Mouse (Mus musculus): ENCODE results near the gene Chchd10. TPM values are rescaled to one million over a fixed set of nuclear protein-coding genes. Genes with fewer than 3 reads are reported as not detected.

Chchd10 gene
- total and polyA plus RNA-seq, 2 experiments from 2014 or later: 1,293 to 1,749 TPM

- H3K27me3 ChIP-seq (ENCODE audit: control insufficient read depth, insufficient read depth, low read length): no peaks in the 10 kb centered on the region
- WGBS: 88% methylated on average over 5 of the region's 5 CpGs
- no peak overlapping the region for H3K4me2 ChIP-seq (ENCODE audit: low read depth, low read length)
- TF ChIP-seq EP300 (IDR thresholded peaks at IDR 0.05; ENCODE audit: low read depth) (no peak), CTCF (IDR thresholded peaks at IDR 0.05; ENCODE audit: low read depth) (no peak)
- H3K9me3 ChIP-seq (replicated peaks; ENCODE audit: control insufficient read depth, low read length): no peaks in the 10 kb centered on the region
- ATAC-seq (ENCODE audit: insufficient read depth, low read depth) (no peak), DNase-seq (ENCODE audit: low spot score) (no peak)
- H3K9ac ChIP-seq (replicated peaks; ENCODE audit: low read depth, low read length): no peak overlapping the region
- H3K4me1 ChIP-seq (ENCODE audit: control insufficient read depth, insufficient read depth): no peaks in the 10 kb centered on the region
- no peak overlapping the region for H3K27ac ChIP-seq (ENCODE audit: low read depth)
- no peak overlapping the region for H3K4me3 ChIP-seq (ENCODE audit: low read depth, low read length)
- H3K36me3 ChIP-seq (replicated peaks; ENCODE audit: control insufficient read depth, insufficient read depth, low read length): no peaks in the 10 kb centered on the region
These were observed 45.9 kb downstream of the Chchd10 start for GRCm38 (mm10) chr10:75978835-75979157.

GRCm38 (mm10) chr10:75979432-75979831 lies 46.5 kb downstream of the Chchd10 start:
- Histone ChIP-seq H3K27ac (ENCODE audit: low read depth) (no peak overlapping the region), H3K27me3 (ENCODE audit: control insufficient read depth, insufficient read depth, low read length) (no peaks in the 10 kb centered on the region), H3K4me3 (ENCODE audit: low read depth, low read length) (no peak overlapping the region), H3K4me2 (ENCODE audit: low read depth, low read length) (no peak overlapping the region), H3K36me3 (replicated peaks; ENCODE audit: control insufficient read depth, insufficient read depth, low read length) (no peaks in the 10 kb centered on the region), H3K9me3 (replicated peaks; ENCODE audit: control insufficient read depth, low read length) (no peaks in the 10 kb centered on the region), H3K9ac (replicated peaks; ENCODE audit: low read depth, low read length) (no peak overlapping the region), H3K4me1 (ENCODE audit: control insufficient read depth, insufficient read depth) (no peaks in the 10 kb centered on the region)
- no peak for ATAC-seq (ENCODE audit: insufficient read depth, low read depth)
- no peak for TF ChIP-seq EP300 (IDR thresholded peaks at IDR 0.05; ENCODE audit: low read depth)
- no peak for TF ChIP-seq CTCF (IDR thresholded peaks at IDR 0.05; ENCODE audit: low read depth)
- no peak for DNase-seq (ENCODE audit: low spot score)
- 82% methylated on average over 3 of the region's 3 CpGs for WGBS

Other genes starting within 250 kb of the Chchd10 start
- 44.1 and 194 TPM in 2 replicates for gene Cabin1, start 168.8 kb upstream of the Chchd10 start, total RNA-seq (2014; rRNA removed; ENCODE audit: low replicate concordance)
- gene Cabin1, start 168.8 kb upstream of the Chchd10 start, polyA plus RNA-seq (2015; fragmentation: Nextera tagmentation; extraction: Ambion mirVana): 13.8 and 14.0 TPM in 2 replicates
- 66.7 and 83.0 TPM in 2 replicates for gene Ddt, start 159.7 kb upstream of the Chchd10 start, total RNA-seq (2014; rRNA removed; ENCODE audit: low replicate concordance)
- gene Ddt, start 159.7 kb upstream of the Chchd10 start, polyA plus RNA-seq (2015; fragmentation: Nextera tagmentation; extraction: Ambion mirVana): 82.1 and 84.8 TPM in 2 replicates
- not detected in 2 replicates for gene Gm20441, start 152.2 kb upstream of the Chchd10 start, total RNA-seq (2014; rRNA removed; ENCODE audit: low replicate concordance)
- not detected in 2 replicates for gene Gm20441, start 152.2 kb upstream of the Chchd10 start, polyA plus RNA-seq (2015; fragmentation: Nextera tagmentation; extraction: Ambion mirVana)
- gene Gstt3, start 151.7 kb upstream of the Chchd10 start, total RNA-seq (2014; rRNA removed; ENCODE audit: low replicate concordance): 3.2 and 4.1 TPM in 2 replicates
- 2.1 and 3.1 TPM in 2 replicates for gene Gstt3, start 151.7 kb upstream of the Chchd10 start, polyA plus RNA-seq (2015; fragmentation: Nextera tagmentation; extraction: Ambion mirVana)
- gene Gstt1, start 134.5 kb upstream of the Chchd10 start, total RNA-seq (2014; rRNA removed; ENCODE audit: low replicate concordance): 12.9 and 20.0 TPM in 2 replicates
- 7.6 and 10.1 TPM in 2 replicates for gene Gstt1, start 134.5 kb upstream of the Chchd10 start, polyA plus RNA-seq (2015; fragmentation: Nextera tagmentation; extraction: Ambion mirVana)
- gene Gstt4, start 110.6 kb upstream of the Chchd10 start, total RNA-seq (2014; rRNA removed; ENCODE audit: low replicate concordance): not detected in 2 replicates
- gene Gstt4, start 110.6 kb upstream of the Chchd10 start, polyA plus RNA-seq (2015; fragmentation: Nextera tagmentation; extraction: Ambion mirVana): not detected in 2 replicates
- gene Gstt2, start 95.7 kb upstream of the Chchd10 start, total RNA-seq (2014; rRNA removed; ENCODE audit: low replicate concordance): 6.0 and 10.9 TPM in 2 replicates
- 12.8 and 13.0 TPM in 2 replicates for gene Gstt2, start 95.7 kb upstream of the Chchd10 start, polyA plus RNA-seq (2015; fragmentation: Nextera tagmentation; extraction: Ambion mirVana)
- 1,140 and 1,565 TPM in 2 replicates for gene Mif, start 72.9 kb upstream of the Chchd10 start, total RNA-seq (2014; rRNA removed; ENCODE audit: low replicate concordance)
- 1,324 and 1,428 TPM in 2 replicates for gene Mif, start 72.9 kb upstream of the Chchd10 start, polyA plus RNA-seq (2015; fragmentation: Nextera tagmentation; extraction: Ambion mirVana)
- gene Derl3, start 39.7 kb upstream of the Chchd10 start, total RNA-seq (2014; rRNA removed; ENCODE audit: low replicate concordance): not detected in 2 replicates
- 0.41 and 1.2 TPM in 2 replicates for gene Derl3, start 39.7 kb upstream of the Chchd10 start, polyA plus RNA-seq (2015; fragmentation: Nextera tagmentation; extraction: Ambion mirVana)
- gene Smarcb1, start 11.5 kb upstream of the Chchd10 start, total RNA-seq (2014; rRNA removed; ENCODE audit: low replicate concordance): 45.7 and 51.2 TPM in 2 replicates
- 63.9 and 65.7 TPM in 2 replicates for gene Smarcb1, start 11.5 kb upstream of the Chchd10 start, polyA plus RNA-seq (2015; fragmentation: Nextera tagmentation; extraction: Ambion mirVana)
- 13.7 and 29.4 TPM in 2 replicates for gene Mmp11, start 3.4 kb downstream of the Chchd10 start, total RNA-seq (2014; rRNA removed; ENCODE audit: low replicate concordance)
- gene Mmp11, start 3.4 kb downstream of the Chchd10 start, polyA plus RNA-seq (2015; fragmentation: Nextera tagmentation; extraction: Ambion mirVana): 12.6 and 15.4 TPM in 2 replicates
- gene Gm867, start 7.5 kb downstream of the Chchd10 start, total RNA-seq (2014; rRNA removed; ENCODE audit: low replicate concordance): not detected in 2 replicates
- 0.31 and 0.32 TPM in 2 replicates for gene Gm867, start 7.5 kb downstream of the Chchd10 start, polyA plus RNA-seq (2015; fragmentation: Nextera tagmentation; extraction: Ambion mirVana)
- 1.3 TPM in 1 of 2 replicates, not detected in the other for gene Vpreb3, start 9.9 kb downstream of the Chchd10 start, total RNA-seq (2014; rRNA removed; ENCODE audit: low replicate concordance)
- 0.22 and 0.73 TPM in 2 replicates for gene Vpreb3, start 9.9 kb downstream of the Chchd10 start, polyA plus RNA-seq (2015; fragmentation: Nextera tagmentation; extraction: Ambion mirVana)
- gene Gm5134, start 21.4 kb downstream of the Chchd10 start, total RNA-seq (2014; rRNA removed; ENCODE audit: low replicate concordance): 4.9 TPM in 1 of 2 replicates, not detected in the other
- gene Gm5134, start 21.4 kb downstream of the Chchd10 start, polyA plus RNA-seq (2015; fragmentation: Nextera tagmentation; extraction: Ambion mirVana): not detected in 2 replicates
- 4.8 and 7.7 TPM in 2 replicates for gene Zfp280b, start 99.5 kb downstream of the Chchd10 start, total RNA-seq (2014; rRNA removed; ENCODE audit: low replicate concordance)
- gene Zfp280b, start 99.5 kb downstream of the Chchd10 start, polyA plus RNA-seq (2015; fragmentation: Nextera tagmentation; extraction: Ambion mirVana): 6.2 and 7.8 TPM in 2 replicates
- gene Slc5a4b, start 177.8 kb downstream of the Chchd10 start, total RNA-seq (2014; rRNA removed; ENCODE audit: low replicate concordance): not detected in 2 replicates
- not detected in 2 replicates for gene Slc5a4b, start 177.8 kb downstream of the Chchd10 start, polyA plus RNA-seq (2015; fragmentation: Nextera tagmentation; extraction: Ambion mirVana)
- gene Slc5a4a, start 214.3 kb downstream of the Chchd10 start, total RNA-seq (2014; rRNA removed; ENCODE audit: low replicate concordance): not detected in 2 replicates
- not detected in 2 replicates for gene Slc5a4a, start 214.3 kb downstream of the Chchd10 start, polyA plus RNA-seq (2015; fragmentation: Nextera tagmentation; extraction: Ambion mirVana)